Mouse (Mus musculus): Measurements from ENCODE around the gene Hivep1. TPM values are rescaled to one million over a fixed set of nuclear protein-coding genes. Genes with fewer than 3 reads are reported as not detected.

The Hivep1 gene
- polyA plus RNA-seq, 1 experiment from 2014 or later = 7.9 TPM

DNA sequence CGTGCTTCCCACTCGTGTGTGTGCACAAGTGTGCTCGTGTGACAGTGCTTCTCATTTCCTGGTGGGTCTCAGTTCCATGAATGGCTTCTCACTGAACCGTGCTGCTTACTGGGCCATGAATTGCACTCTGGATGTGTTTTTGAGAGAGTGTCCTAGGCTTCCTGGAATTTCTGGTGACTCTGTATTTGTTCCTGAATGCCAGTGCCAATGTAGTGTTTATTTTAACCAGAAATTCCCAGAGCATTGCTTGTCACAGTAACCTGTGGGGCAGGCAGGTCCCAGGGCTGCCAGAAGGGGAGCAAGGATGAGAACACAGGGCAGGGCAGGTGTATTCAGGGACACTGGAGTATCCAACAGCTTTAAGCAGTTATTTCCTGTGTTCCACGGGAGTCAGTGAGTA is 36.5 kb downstream of the Hivep1 start:
- Histone ChIP-seq H3K4me1 (peaks cover 14% of the 10 kb centered on the region), H3K27me3 (ENCODE audit: poor library complexity, severe bottlenecking) (no peaks in the 10 kb centered on the region), H3K9me3 (no peaks in the 10 kb centered on the region)

DNA sequence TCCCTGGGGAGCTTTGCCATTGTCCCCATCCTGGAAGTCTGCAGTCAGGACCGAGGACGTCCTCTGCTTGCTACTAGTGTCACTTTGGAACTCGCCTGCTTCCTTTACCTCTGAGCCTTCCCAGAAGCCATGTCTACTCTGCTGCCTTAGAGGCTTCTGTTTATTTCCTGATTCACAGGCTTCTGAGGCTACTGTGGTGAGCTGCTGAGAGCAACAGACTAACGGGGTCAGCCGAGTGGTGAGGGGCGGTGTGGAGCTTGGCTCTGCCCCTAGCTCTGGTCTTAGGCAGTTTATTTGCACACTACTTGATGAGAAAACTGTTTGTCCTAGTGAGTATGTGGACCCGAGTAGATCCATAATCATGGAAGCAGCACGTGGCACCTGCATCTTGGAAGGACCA is 37.2 kb downstream of the Hivep1 start:
- Histone ChIP-seq H3K9me3 (no peaks in the 10 kb centered on the region), H3K4me3 (no peak overlapping the region), H3K36me3 (replicated peaks) (0 out of 2 replicates have a peak, but pooled peaks cover 8% of the 10 kb centered on the region), H3K4me1 (peaks cover 18% of the 10 kb centered on the region), H3K27me3 (ENCODE audit: poor library complexity, severe bottlenecking) (no peaks in the 10 kb centered on the region), H3K27ac (no peak overlapping the region)
- no peak for DNase-seq (ENCODE audit: extremely low spot score, low spot score)
- WGBS = 83% methylated on average over 8 of the region's 8 CpGs

More for the DNA sequence above, 36.5 kb downstream of the Hivep1 start:
- Histone ChIP-seq H3K4me3 (no peak overlapping the region), H3K36me3 (replicated peaks) (0 out of 2 replicates have a peak, but pooled peaks cover 8% of the 10 kb centered on the region), H3K27ac (no peak overlapping the region)
- WGBS = 78% methylated on average over 5 of the region's 5 CpGs
- no peak for DNase-seq (ENCODE audit: extremely low spot score, low spot score)

DNA sequence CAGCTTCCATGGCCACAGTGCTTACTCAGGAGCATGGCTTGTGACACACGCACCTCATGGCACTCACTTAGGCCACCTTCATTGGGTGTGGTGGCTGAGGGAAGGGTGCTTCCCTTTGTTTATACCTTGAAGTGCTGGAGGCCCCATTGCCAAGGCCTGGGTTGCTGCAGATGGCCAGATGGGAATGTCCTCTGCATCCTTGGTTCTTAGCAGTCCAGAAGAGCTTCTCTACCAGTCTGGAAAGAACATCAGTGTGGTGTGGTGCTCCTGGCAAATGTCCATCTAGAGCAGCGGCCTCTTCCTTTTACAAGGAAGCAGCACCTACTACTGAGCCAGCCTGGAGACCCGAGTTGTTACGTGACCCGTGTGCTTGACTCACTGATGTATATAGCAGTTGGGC is 38.9 kb downstream of the Hivep1 start:
- Histone ChIP-seq H3K36me3 (replicated peaks) (0 out of 2 replicates have a peak, but pooled peaks cover 8% of the 10 kb centered on the region), H3K27me3 (ENCODE audit: poor library complexity, severe bottlenecking) (no peaks in the 10 kb centered on the region), H3K4me1 (peaks cover 19% of the 10 kb centered on the region), H3K4me3 (no peak overlapping the region), H3K9me3 (no peaks in the 10 kb centered on the region), H3K27ac (no peak overlapping the region)
- DNase-seq (ENCODE audit: extremely low spot score, low spot score) = no peak
- 93% methylated on average over 5 of the region's 5 CpGs for WGBS

DNA sequence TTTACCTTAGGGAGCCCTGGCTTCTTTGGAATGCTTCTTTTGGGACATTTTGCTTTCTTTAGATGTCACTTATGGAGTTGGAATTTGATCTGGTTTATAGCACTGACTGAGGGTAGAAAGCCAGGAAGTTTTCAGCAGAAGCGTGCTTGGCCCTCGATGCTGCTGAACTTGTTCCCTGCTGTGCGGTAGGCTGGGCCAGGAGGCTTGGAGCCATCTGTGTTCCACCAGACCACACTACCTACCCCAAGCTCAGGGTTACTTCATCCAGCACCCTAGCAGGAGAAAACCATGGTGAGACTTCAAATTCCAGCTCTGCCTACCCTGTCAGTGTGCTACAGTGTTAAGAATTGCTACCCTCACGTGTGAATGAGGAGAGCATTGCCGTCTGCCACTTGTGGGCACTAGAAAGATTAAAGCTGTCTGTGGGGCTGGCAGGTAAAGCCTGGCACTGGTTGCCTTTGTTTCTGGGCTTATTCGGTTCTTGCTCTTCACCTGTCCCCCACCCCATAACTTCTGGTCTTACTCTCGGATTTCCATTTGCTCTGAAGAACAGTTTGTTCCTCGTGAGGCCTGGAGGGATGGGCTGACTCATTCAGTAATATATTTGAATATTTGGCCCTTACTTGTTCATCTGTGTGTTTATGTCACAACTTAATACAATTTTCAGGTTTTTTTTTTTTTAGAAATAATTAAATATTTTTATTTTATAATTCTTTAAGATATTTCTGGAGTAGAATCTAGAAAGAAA is 40.7 kb downstream of the Hivep1 start:
- Histone ChIP-seq H3K27ac (no peak overlapping the region), H3K9me3 (no peaks in the 10 kb centered on the region), H3K4me3 (no peak overlapping the region), H3K4me1 (peaks cover 26% of the 10 kb centered on the region), H3K36me3 (replicated peaks) (peaks cover 10% of the 10 kb centered on the region; the same call in 1 of the 2 replicates), H3K27me3 (ENCODE audit: poor library complexity, severe bottlenecking) (no peaks in the 10 kb centered on the region)
- WGBS = 68% methylated on average over 8 of the region's 8 CpGs
- DNase-seq (ENCODE audit: extremely low spot score, low spot score) = no peak

DNA sequence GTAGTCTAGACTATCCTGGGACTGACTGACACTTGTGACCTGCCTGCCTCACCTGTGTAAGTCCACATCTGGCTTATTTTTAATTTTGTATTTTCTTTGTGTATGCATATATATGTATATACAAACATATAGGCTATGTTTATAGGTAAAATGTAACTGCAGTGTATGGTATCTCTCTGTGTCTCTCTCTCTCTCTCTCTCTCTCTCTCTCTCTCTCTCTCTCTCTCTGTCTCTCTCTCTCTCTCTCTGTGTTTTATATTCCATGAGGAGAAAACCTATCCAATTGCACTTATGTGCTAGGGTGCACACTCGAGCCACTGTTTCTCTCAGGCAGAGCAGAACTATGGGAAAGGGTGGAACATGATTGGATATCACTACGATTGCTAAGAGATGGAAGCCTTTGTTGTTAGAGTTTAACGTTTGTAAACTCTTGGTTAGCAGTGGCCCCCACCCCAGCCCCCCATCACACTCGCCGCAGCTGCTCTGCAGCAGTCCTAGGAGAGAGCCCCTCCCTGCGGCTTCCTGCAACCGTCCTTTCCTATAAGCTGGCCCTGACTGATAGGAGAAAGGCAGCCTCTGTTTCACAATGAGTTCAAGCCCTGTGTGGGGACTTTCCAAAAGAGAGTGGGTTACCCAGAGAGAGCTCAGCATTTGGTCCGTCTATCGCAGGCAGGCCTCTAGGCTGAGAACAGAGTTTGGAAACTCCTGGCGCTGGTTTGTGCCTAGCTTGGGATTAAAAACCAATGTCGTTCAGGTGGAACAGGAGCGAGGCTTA is 41.6 kb downstream of the Hivep1 start:
- Histone ChIP-seq H3K27me3 (ENCODE audit: poor library complexity, severe bottlenecking) (no peaks in the 10 kb centered on the region), H3K4me3 (no peak overlapping the region), H3K4me1 (peaks cover 22% of the 10 kb centered on the region), H3K27ac (0 out of 2 replicates have a peak overlapping the region, but pooled peaks have one; percentile 25), H3K36me3 (replicated peaks) (peaks cover 19% of the 10 kb centered on the region), H3K9me3 (peaks cover 7% of the 10 kb centered on the region; the same call in 1 of the 2 replicates)
- no peak for DNase-seq (ENCODE audit: extremely low spot score, low spot score)
- WGBS = 75% methylated on average over 12 of the region's 12 CpGs

DNA sequence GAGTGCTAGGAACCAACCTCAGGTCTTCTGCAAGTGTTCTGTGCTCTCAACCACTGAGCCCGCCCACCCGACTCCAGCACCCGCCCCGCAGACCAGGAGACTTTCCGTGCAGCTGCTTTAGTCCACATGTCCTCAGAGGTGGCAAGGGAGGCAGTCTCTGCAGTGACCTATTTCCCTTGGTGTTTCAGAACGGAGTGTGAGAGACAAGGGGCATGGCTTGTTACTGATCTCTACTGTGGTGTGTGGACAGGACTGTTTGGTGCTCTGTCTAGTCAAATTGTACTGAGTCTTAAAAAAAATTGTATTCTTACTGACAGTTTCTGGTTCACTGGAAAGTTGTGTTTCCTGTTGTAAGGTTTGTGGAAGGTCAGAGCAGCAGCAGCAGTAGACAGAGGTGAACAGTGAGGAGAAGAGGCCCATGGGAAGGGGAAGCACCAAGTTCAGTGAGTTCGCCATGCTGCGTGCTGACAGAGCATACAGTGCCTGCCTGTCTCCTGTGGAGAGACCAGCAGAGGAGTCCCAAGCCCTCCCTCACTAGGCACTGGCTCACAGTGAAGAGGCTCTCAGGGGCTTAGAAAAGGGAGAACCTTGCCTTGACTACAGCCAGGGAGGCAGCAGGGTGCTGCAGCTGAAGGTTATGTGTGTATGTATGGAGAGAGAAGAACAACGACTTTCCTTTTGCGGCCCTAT is 44.1 kb downstream of the Hivep1 start:
- WGBS = 88% methylated on average over 10 of the region's 10 CpGs

DNA sequence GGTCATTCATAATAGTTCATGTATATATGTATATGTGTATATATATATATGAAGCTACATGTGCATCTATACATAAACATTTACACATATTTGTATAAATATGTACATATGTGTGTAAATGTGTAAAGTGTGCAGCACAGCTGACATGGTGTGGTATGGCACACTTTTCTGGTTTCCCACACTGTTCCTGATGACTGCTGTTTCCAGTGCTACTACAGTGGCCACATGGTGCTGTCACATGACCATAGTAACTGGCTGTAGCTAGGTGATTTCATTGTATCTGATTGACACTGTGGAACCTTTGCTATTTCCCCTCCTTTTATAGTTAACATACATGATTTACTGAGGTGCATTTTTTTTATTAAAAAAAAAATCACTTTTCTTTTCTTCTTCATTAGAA is 45.3 kb downstream of the Hivep1 start:
- H3K4me1 ChIP-seq = peaks cover 35% of the 10 kb centered on the region
- DNase-seq (ENCODE audit: extremely low spot score, low spot score) = no peak
- peaks cover 7% of the 10 kb centered on the region; the same call in 1 of the 2 replicates for H3K9me3 ChIP-seq
- no peaks in the 10 kb centered on the region for H3K27me3 ChIP-seq (ENCODE audit: poor library complexity, severe bottlenecking)
- H3K27ac ChIP-seq = no peak overlapping the region
- peaks cover 16% of the 10 kb centered on the region for H3K36me3 ChIP-seq (replicated peaks)
- H3K4me3 ChIP-seq = no peak overlapping the region

More for the DNA sequence above, 44.1 kb downstream of the Hivep1 start:
- no peak overlapping the region for H3K4me3 ChIP-seq
- H3K9me3 ChIP-seq = peaks cover 7% of the 10 kb centered on the region; the same call in 1 of the 2 replicates
- peaks cover 27% of the 10 kb centered on the region for H3K4me1 ChIP-seq
- H3K36me3 ChIP-seq (replicated peaks) = peaks cover 16% of the 10 kb centered on the region
- no peak for DNase-seq (ENCODE audit: extremely low spot score, low spot score)
- H3K27me3 ChIP-seq (ENCODE audit: poor library complexity, severe bottlenecking) = no peaks in the 10 kb centered on the region
- no peak overlapping the region for H3K27ac ChIP-seq

DNA sequence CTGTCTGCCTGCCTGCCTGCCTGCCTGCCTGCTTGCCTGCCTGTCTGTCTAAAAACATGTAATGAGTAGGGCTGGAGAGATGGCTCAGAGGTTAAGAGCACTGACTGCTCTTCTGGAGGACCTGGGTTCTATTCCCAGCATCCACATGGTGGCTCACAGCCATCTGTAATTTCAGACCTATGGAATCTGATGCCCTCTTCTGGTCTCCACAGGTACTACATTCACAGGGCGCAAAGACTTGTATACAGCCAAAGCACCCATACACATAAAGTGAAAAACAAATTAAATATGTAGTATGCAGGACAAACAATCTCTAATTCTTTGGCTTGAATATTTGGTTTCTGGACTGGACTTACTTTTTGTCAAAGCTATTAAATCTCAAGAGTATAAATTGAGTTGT is 46.7 kb downstream of the Hivep1 start:
- no peak overlapping the region for H3K27ac ChIP-seq
- H3K27me3 ChIP-seq (ENCODE audit: poor library complexity, severe bottlenecking) = no peaks in the 10 kb centered on the region
- H3K36me3 ChIP-seq (replicated peaks) = peaks cover 16% of the 10 kb centered on the region
- H3K4me1 ChIP-seq = peaks cover 42% of the 10 kb centered on the region
- no peak overlapping the region for H3K4me3 ChIP-seq
- DNase-seq (ENCODE audit: extremely low spot score, low spot score) = no peak
- 98% methylated on average over 1 of the region's 1 CpGs for WGBS
- H3K9me3 ChIP-seq = peaks cover 7% of the 10 kb centered on the region; the same call in 1 of the 2 replicates

DNA sequence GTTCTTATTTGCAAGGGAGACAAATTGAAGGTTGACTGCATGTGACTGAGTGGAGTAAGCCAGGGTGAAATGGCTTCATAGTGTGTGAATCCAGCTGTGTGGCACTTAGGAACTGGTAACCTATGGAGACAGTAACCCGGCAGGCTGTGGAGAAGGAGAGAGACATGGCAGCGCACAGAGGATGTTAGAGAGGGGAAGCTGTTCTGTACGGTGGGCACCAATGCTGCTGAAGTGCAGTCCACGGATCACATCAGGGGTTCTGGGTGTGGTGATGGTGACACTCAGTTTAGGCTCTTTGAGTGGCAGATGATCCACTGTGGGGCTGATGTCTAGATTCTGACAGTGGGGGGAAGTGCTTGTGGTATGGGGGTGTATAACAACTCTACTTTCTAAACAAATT is 47.7 kb downstream of the Hivep1 start:
- DNase-seq (ENCODE audit: extremely low spot score, low spot score) = no peak
- H3K27ac ChIP-seq = no peak overlapping the region
- no peak overlapping the region for H3K4me3 ChIP-seq
- H3K4me1 ChIP-seq = peaks cover 45% of the 10 kb centered on the region
- peaks cover 7% of the 10 kb centered on the region; the same call in 1 of the 2 replicates for H3K9me3 ChIP-seq
- peaks cover 16% of the 10 kb centered on the region for H3K36me3 ChIP-seq (replicated peaks)
- 91% methylated on average over 4 of the region's 4 CpGs for WGBS
- H3K27me3 ChIP-seq (ENCODE audit: poor library complexity, severe bottlenecking) = no peaks in the 10 kb centered on the region

DNA sequence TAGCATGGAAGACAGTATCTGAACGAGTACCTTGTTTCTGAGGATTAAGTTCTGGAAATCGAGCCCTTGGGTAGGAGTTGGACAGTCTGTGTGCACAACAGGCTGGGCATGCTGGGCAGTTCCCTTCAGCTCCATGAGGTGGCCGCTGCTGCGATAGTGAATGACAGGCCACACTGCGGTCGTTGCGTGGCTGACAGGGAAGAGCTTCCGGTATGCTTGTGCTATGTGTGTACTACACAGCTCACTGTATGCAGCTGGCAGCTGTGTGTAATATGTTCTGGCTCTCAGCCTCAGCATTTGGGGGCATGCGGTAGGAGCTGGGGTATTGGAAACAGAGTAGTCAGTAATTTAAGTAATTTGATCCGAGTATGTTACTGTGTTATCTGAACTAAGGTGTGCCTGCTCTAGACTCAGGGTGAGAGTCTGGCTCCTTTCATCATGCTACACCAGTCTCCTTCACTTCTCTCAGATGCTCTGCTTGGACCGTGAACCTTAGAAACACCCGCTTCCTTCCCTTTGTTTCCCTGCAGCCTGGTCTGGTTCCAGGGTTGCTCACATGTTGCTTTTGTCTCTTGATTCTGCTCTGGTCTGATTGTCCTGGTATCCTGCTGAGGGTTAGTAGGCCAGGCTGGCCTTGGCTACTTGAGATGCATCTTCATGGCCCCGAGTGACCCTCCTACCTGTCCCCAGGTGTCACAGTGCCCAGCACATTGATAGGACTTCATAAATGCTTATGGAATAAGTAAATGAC is 49.8 kb downstream of the Hivep1 start:
- H3K36me3 ChIP-seq (replicated peaks) = peaks cover 12% of the 10 kb centered on the region
- H3K9me3 ChIP-seq = peaks cover 7% of the 10 kb centered on the region; the same call in 1 of the 2 replicates
- 71% methylated on average over 13 of the region's 13 CpGs for WGBS
- no peak overlapping the region for H3K4me3 ChIP-seq
- H3K4me1 ChIP-seq = peaks cover 37% of the 10 kb centered on the region
- H3K27me3 ChIP-seq (ENCODE audit: poor library complexity, severe bottlenecking) = no peaks in the 10 kb centered on the region
- H3K27ac ChIP-seq = peak overlapping the region; percentile 48
- DNase-seq (ENCODE audit: extremely low spot score, low spot score) = peak; percentile 22

DNA sequence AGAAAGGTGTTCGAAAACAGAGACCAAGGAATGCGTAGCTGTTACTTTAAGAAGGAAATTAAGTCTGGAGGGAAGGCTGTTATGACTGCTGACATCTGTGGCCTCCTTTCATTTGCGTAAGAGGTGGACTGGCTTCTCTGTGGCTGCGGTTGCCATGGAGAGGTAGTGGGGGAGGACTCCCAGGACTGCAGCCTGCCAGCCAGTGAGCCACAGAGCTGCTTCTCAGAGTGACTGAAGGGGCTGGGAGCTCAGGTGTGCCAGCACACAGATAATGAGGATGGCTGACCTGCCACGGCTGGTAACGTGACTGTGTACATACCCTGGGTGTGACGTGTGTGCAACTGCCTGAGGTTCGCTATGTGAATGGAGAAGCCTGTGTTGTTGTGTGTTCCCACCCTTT is 51.2 kb downstream of the Hivep1 start:
- WGBS = 41% methylated on average over 8 of the region's 8 CpGs
- peak overlapping the region; percentile 60 for H3K27ac ChIP-seq

More for the DNA sequence above, 51.2 kb downstream of the Hivep1 start:
- H3K4me3 ChIP-seq = peak overlapping the region; percentile 14; the same call in 1 of the 2 replicates
- peaks cover 6% of the 10 kb centered on the region; the same call in 1 of the 2 replicates for H3K9me3 ChIP-seq
- H3K36me3 ChIP-seq (replicated peaks) = peaks cover 6% of the 10 kb centered on the region
- DNase-seq (ENCODE audit: extremely low spot score, low spot score) = peak; percentile 68
- no peaks in the 10 kb centered on the region for H3K27me3 ChIP-seq (ENCODE audit: poor library complexity, severe bottlenecking)
- peaks cover 37% of the 10 kb centered on the region for H3K4me1 ChIP-seq

Data from forebrain, embryonic 10.5 days (tissue).